Mouse (Mus musculus) bone marrow macrophage, adult 2 months (primary cell): ENCODE measurements around the gene Wdr61. TPM values are rescaled to one million over a fixed set of nuclear protein-coding genes. Genes with fewer than 3 reads are reported as not detected.
A peak's percentile ranks its signal among the peaks of the same experiment; 100 is the strongest.

ENCODE experiments used
- H3K27ac ChIP-seq: 2 replicates; pipeline ENCODE4 v1.5.1; 2012; ENCODE audit warnings: low read depth, low read length; ENCODE audit not compliant: insufficient read depth
- H3K4me1 ChIP-seq: 2 replicates; pipeline ENCODE4 v1.6.1; 2012; ENCODE audit warnings: low read length; ENCODE audit not compliant: control insufficient read depth, insufficient read depth
- H3K4me3 ChIP-seq: 2 replicates; pipeline ENCODE4 v1.5.1; 2012; ENCODE audit warnings: mild to moderate bottlenecking, low read length, moderate library complexity; ENCODE audit not compliant: insufficient read depth
- CTCF ChIP-seq: IDR thresholded peaks from 2 replicates; pipeline ENCODE4 v1.5.1; 2012; ENCODE audit warnings: low read depth, mild to moderate bottlenecking, low read length, moderate library complexity
- POLR2A ChIP-seq: IDR thresholded peaks from 2 replicates; pipeline ENCODE4 v1.6.1; 2012; ENCODE audit warnings: mild to moderate bottlenecking, low read depth, low read length, borderline replicate concordance
- polyA plus RNA-seq: library from polyadenylated mRNA; stranded (reverse); fragments of >200 nt; gene quantifications from 2 replicates; pipeline ENCODE4 v1.2.4, GENCODE M21; 2012; ENCODE audit not compliant: missing spikeins, insufficient read depth, insufficient read length

Gene Wdr61
- polyA plus RNA-seq: 32.7 and 39.9 TPM in 2 replicates

DNA sequence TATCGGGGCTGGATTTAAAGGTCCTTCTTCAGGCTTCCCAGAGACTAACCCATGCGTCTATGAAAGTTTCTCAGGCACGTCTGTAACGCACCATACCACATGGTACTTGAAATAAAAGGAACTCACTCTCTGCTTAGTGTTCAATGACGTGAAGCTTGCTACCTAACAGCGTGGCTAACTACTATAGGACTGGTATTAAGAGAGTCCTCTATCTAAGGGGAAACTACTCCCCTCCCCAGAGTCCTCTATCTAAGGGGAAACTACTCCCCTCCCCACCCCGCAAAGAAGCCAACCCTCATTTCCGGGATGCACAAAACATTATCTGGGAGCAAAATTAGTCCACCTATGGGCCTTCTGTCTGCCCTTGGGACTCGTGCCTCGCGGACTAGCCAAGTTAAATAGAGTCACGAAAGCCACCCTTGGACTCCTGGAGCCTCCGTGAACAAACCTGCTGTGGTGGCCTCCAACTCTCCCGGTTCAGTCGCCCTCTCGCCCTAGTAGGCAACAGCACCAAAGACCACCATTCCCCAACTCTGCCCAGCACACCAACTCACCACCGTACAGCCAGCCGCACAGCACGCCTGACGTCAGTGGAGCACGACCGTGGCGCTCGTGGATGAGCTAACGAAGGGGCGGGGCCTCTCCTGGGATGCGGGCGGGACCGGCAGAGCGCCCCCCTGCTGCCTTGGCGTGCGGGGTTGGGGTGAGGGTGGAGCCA lies at the start of gene Wdr61:
Gene Wdr61, minus strand, starts transcription at position 599 of the 718 bp plus-strand sequence.
- 0 out of 2 replicates have a peak within 1 kb of the TSS, but pooled peaks have one; percentile 10 for H3K27ac ChIP-seq

GRCm38 (mm10) chr9:54784003-54784402 lies 49.7 kb upstream of the Wdr61 start:
- TF ChIP-seq POLR2A (no peak), CTCF (no peak)
- no peak overlapping the region for H3K4me3 ChIP-seq
- H3K4me1 ChIP-seq: no peaks in the 10 kb centered on the region
- no peak overlapping the region for H3K27ac ChIP-seq

More for the DNA sequence above, at the start of gene Wdr61:
- peaks cover 7% of the 10 kb centered on the region; the same call in 1 of the 2 replicates for H3K4me1 ChIP-seq
- no peak for TF ChIP-seq POLR2A
- TF ChIP-seq CTCF: no peak
- peak within 1 kb of the TSS; percentile 76 for H3K4me3 ChIP-seq

- no peak overlapping the region for H3K4me3 ChIP-seq
- no peaks in the 10 kb centered on the region for H3K4me1 ChIP-seq
- H3K27ac ChIP-seq: no peak overlapping the region
- TF ChIP-seq CTCF (no peak), POLR2A (no peak)
Observed at GRCm38 (mm10) chr9:54782504-54782903, 48.2 kb upstream of the Wdr61 start.

DNA sequence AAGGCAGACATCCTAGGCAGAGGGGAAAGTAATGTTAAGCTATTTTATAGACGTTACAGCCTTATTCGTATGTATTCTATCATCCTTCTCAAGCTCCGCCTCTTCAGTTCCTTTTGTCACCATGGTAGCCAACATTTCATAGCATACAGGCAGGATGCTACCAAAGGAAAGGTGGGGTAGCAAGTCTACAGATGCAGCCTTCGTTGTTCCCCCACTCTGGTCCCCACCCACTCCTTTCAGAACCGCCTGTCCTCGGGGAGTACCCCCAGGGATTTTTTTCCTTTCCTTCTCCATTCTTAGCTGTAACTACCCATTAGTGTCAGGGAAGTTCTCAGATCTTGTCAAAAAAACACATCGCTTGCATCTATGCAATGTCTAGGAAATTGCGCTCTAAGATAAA lies 45.0 kb upstream of the Wdr61 start:
- no peak for TF ChIP-seq POLR2A
- no peak for TF ChIP-seq CTCF
- peaks cover 3% of the 10 kb centered on the region; the same call in 1 of the 2 replicates for H3K4me1 ChIP-seq
- H3K27ac ChIP-seq: no peak overlapping the region
- H3K4me3 ChIP-seq: no peak overlapping the region

GRCm38 (mm10) chr9:54776451-54776982 lies 42.2 kb upstream of the Wdr61 start:
- TF ChIP-seq POLR2A (no peak), CTCF (no peak)
- Histone ChIP-seq H3K4me3 (no peak overlapping the region), H3K4me1 (peaks cover 3% of the 10 kb centered on the region; the same call in 1 of the 2 replicates), H3K27ac (no peak overlapping the region)

DNA sequence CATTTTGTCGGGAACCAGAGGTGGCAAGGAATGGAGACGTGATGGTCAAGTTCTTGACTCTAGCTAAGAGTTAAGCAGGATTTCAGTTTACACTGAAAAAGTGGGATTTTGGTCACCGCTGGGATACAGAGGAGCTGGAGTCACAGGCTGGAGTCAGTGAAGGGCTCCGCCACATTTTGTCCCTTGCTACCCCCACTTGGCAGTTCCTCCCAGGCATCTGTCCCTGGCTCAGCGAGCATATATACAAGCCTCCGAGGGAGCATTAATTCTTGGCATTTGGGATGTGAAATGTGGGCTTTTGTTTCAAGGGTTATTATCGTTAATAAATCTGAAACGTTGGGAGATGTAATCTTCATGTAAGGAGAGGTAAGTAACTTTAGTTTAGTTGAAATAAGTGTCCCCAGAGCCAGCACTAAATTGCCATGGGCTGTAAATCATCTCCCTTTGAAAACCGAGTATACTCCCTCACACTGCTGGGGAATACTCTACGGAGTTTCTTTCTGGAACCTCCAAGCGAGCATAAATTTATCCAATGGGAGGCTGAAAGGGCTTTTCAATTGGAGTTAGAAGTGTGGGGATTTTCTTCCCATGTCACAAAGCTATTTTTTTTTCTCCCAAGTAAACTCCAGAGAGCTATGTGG lies 35.9 kb upstream of the Wdr61 start:
- TF ChIP-seq POLR2A (no peak), CTCF (no peak)

DNA sequence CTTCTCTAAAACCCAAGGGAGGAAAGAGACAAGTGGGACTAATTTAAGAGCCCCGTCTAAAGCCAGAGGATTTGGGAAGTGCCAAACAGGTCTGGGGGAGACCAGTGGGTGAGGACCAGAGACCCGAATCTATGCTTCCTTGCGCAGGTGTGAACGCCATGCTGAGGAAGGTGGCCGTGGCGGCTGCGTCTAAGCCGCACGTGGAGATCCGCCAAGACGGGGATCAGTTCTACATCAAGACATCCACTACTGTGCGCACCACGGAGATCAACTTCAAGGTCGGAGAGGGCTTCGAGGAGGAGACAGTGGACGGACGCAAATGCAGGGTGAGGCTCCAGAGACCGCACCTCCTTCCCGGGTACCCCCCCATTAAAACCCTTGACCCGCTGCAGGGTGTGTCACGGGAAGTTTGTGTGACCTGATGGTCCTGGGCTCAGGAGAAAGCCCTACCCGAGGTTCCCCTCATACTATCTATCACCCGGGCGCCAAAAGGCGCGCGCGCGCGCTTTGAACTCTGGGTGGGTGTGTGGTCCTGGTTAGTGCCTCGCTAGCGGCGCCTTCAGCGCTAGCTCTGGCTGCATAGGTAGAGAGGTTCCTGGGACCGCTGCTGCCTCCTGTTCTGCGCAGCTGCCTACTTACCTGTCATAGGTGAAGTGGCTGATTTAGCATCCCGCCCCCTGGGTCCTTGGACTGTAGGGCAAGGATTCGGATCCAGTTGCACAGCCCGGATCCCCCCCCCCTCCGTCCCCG lies 31.2 kb upstream of the Wdr61 start:
- H3K4me3 ChIP-seq: no peak overlapping the region

More for the DNA sequence above, 35.9 kb upstream of the Wdr61 start:
- Histone ChIP-seq H3K4me1 (no peaks in the 10 kb centered on the region), H3K4me3 (no peak overlapping the region), H3K27ac (no peak overlapping the region)

DNA sequence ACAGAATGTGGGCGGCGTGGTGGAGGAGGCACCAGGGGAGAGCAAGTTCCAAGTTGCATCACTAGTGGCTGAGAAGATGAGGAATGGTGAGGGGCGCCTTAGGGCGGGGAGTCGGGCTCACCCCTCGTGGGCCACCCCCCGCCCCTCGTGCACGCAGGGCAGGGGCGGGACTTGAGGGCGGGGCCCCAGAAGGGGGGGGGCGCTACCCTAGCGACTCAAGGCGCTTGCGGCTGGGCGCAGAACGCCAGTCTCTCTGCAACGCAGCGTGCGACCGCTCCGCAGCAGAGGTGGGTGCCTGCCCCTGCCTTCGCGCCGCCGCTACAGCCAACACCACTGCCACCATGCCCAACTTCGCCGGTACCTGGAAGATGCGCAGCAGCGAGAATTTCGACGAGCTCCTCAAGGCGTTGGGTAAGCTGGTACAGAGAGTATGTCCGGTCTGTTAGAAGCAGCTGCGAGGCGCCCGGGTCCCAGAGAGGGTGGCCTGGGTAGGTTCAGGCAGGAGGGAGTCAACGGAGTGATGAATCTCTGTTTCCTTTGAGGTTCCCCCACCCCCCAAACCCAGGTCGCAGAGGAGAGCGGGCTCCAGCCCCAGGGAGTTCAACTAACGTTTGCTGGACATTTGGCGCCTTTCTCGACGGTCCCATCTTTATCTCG lies 30.4 kb upstream of the Wdr61 start, which contains the start of gene Crabp1:
Gene Crabp1, plus strand, starts transcription at position 188 of the 657 bp plus-strand sequence.
- Histone ChIP-seq H3K4me3 (no peak within 1 kb of the TSS), H3K27ac (no peak within 1 kb of the TSS), H3K4me1 (no peaks in the 10 kb centered on the region)
- TF ChIP-seq CTCF: no peak
- no peak for TF ChIP-seq POLR2A

More for the DNA sequence above, 31.2 kb upstream of the Wdr61 start:
- TF ChIP-seq POLR2A: no peak
- no peak for TF ChIP-seq CTCF
- no peak overlapping the region for H3K27ac ChIP-seq
- H3K4me1 ChIP-seq: no peaks in the 10 kb centered on the region

- H3K27ac ChIP-seq: no peak overlapping the region
- H3K4me1 ChIP-seq: no peaks in the 10 kb centered on the region
- TF ChIP-seq CTCF (no peak), POLR2A (no peak)
- no peak overlapping the region for H3K4me3 ChIP-seq
Observed at GRCm38 (mm10) chr9:54764091-54764490, 29.8 kb upstream of the Wdr61 start.
